Mouse (Mus musculus): ENCODE data around the gene Stk24.

Gene Stk24

GRCm38 (mm10) chr14:121309909-121310308 lies 69.9 kb downstream of the Stk24 start:
- DNase-seq = no peak

- no peak for DNase-seq
Measured at GRCm38 (mm10) chr14:121305316-121306064, 74.3 kb downstream of the Stk24 start.

DNA sequence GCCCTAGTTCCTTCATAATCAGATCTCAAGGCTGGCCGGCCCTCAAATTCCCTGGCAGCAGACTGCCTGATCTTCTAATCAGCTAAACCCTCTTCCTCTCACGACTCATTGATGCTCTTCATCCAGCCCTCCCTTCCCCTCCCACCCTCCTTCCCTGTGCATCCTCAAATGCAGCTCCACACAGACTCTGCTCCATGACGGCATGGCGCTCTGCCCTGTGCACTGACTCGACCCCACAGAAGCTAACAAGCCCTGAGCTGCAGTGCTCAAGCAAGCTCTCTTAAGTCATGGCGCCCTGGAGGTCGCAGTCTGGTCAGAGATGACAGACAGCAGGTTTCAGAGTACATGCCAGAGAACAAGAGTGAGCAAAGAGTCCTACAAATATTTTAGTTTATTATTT lies 75.3 kb downstream of the Stk24 start:
- DNase-seq = no peak

DNA sequence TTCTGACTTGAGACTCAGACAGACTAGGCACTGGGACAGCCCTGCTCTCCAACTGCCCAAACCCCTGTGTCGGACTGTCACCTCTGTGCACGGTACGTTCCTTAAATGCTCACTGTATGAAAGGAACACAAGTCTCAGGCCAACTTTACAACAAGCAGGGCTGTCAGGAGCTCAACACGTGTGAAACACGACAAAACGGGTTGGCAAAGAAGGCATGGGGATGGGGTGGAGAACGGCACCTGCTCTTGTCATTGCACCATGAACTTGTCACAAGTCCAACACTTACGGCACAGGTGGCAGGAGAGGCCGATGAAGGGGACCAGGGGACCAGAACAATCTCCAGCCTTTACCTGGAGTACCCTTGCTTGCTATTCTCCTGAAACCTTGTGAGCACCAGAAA lies 80.7 kb downstream of the Stk24 start:
- no peak for DNase-seq

DNA sequence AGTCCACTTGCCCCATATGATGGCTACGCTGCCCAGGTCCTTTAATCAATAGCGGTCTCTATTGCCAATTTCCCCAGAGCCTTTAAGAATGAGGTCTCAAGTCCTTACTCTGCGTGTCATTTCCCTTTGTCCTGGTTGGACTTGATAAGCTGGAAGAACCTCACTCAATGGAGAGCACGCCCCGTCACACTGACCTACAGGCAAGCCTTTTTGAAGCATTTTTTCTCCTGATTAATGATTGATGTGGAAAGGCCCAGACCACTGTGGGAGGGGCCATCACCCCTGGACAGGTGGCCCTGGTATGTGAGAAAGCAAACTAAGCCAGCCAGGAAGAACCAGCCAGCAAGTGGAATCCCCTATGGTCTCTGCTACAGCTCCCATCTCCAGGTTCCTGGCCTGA lies 81.3 kb downstream of the Stk24 start:
- no peak for DNase-seq

- DNase-seq = no peak
Measured at GRCm38 (mm10) chr14:121297103-121297502, 82.7 kb downstream of the Stk24 start.

DNA sequence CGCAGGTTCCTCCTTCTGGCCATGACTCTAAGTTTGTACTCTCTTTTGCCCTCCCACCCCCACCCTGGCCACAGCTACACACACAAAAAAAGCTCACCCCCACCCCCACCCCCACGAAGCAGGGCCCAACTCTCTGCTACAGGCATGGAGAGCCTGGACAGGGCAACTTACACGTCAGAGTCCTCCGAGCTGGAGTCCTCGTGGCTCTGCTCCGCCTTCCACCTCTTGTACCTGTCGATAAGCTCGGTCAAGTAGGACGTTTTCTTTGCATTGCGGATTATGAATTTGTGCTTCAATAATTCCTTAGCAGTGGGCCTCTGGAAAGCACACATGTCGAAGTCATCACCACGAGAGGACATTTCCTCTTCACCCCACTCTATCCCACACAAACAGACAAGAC lies 85.3 kb downstream of the Stk24 start:
- no peak for DNase-seq

DNA sequence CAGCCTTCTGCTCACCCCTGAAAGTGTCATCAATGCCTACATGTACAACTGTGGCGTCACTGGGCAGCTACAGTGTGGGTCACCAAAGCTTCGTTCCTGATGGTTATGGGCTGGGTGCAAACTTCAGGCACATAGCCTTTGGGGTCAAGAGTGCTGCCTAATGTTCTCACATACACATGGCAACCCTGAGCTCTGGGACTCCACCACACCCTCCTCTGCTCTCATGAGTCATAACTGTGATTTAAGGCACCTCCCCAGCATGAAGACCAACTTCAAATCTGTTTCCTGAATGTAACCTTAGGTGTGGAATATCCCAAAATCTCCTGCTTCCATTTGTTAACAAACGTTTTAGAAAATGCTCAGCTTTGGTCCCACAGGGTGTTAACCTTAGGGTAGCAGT lies 87.4 kb downstream of the Stk24 start:
- DNase-seq = no peak

GRCm38 (mm10) chr14:121291881-121292280 lies 87.9 kb downstream of the Stk24 start:
- DNase-seq = no peak

GRCm38 (mm10) chr14:121285379-121286120 lies 94.3 kb downstream of the Stk24 start:
- DNase-seq = no peak

GRCm38 (mm10) chr14:121281336-121281710 lies 98.5 kb downstream of the Stk24 start:
- DNase-seq = no peak

DNA sequence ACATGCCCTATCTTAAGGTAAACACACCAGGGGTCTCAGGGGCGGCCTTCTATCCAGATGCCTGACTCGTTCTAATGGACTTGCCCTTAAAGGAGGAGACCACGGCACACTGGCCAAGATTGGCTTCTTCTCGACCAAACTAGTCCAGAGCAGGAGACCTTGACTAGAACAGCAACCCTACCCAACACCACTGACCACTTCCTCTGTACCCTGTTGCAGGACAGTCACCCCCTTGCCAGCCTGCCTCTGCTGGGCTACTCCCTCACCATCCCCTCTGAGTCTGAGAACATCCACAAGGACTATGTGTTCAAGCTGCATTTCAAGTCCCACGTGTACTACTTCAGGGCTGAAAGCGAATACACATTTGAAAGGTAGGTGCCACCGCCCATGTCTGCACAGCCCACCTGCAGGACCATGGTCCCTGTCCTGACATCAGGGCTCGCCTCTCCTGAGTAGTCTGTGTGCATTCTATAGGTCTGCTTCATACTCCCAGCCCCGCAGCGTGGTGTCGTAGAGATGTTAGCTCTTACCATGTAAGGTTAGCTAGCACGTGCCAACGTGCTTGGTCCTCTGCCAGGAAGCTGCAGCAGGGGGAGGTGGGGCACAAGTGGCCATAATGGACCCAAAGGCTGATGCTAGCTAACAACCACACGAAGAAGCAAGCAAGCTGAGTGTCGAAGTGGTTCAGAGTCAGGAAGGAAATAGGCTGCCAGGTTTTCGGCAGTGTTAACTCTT lies 99.0 kb downstream of the Stk24 start:
- no peak for DNase-seq

DNA sequence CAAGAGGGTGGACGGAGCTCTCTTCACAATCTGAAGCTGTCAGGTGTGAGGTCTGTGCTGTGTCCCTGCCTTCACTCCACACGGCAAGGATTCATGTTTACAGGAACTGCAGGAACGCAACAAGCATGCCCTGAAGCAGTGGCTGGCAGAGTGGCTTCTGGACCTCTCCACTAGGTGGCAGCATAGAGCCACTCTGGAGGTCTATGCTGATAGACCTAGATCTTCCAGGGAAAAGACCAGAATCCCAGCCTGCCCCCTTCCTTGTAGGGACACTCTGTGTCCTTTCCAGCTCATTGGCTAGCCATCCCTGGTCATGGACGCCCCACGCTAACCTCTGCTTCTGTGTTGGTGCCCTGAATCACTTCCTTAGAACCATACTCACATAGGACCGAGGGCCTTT lies 100.7 kb downstream of the Stk24 start:
- DNase-seq = peak; percentile 84

GRCm38 (mm10) chr14:121276016-121276415 lies 103.8 kb downstream of the Stk24 start:
- DNase-seq = no peak

- DNase-seq = no peak
Measured at GRCm38 (mm10) chr14:121274985-121275384, 104.8 kb downstream of the Stk24 start.

DNA sequence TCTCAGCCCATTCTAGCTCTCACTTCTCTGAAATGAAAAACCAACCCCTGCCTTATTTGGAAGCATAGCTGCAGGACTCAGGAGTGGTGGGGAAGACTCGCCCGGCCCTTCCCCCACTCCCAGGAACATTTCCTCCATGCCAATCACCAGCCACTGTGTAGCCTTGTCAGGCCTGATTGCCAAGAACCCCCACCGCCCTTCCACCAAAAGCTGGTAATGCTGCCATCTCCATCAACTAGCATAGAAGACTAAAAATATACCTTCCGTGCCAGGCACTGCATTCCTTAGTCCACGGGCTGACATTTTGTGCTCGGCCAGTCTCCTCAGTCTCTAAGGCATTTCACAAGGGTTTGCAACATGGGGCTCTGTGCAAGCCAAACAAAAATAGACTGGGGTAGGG lies 109.3 kb downstream of the Stk24 start:
- no peak for DNase-seq

GRCm38 (mm10) chr14:121267801-121268200 lies 112.0 kb downstream of the Stk24 start:
- DNase-seq = no peak

DNA sequence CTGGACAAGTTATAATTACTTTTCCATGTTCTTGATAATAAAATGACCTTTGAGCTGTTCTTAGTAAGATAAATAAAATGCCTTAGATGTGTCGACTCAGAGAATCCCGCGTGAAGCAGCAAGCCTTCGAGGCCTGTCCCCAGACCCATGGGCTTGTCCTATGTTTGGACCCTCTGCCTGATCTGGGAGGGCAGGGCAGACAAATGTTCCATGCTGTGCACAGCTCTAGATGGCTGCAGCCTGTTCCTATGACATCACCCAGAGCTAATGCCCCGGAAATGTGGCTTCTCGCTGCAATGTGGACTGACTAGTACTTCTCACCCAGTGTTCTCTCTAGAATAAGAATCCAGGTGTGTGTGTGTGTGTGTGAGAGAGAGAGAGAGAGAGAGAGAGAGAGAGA lies 115.4 kb downstream of the Stk24 start:
- no peak for DNase-seq

DNA sequence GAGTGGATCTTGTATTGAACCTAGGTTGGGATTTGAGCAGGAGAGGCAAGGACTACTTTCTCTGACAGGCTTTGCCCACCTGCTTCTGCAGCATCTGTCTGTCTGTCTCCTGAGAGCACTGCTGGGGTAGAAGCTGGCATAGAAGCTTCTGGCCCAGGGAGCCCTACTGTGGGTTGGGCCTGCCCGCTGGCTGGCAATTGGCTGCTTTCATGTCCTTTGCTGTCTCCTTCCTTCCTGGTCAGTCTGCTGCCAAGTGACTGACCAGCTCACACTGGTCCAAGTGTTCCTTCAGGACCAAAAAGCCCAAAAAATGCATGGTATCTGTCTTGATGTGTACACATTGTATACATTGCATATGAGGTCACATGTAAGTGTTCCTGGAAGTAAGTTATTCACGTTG lies 115.9 kb downstream of the Stk24 start:
- no peak for DNase-seq

DNA sequence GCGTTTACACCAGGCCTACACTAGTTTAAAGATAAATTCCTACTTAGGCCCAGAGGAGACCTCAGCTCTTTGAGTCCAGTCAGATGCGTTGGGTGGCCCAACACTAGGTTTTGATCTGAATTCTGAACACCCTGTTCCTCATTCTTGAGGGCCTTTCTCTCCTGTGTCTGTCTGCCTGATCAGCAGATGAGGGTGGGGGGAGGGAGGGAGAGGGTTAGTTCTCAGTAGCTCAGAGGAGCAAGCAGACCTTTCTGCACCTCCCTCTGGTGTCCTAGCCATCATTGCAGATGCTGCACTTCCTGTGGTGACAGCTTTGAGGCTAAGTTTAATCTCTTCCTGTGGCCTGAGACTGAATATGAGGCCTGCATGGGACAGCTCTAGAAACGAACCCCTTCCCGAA lies 117.2 kb downstream of the Stk24 start:
- no peak for DNase-seq

- no peak for DNase-seq
Measured at GRCm38 (mm10) chr14:121261229-121261879, 118.5 kb downstream of the Stk24 start.

- DNase-seq = peak; percentile 60
Measured at GRCm38 (mm10) chr14:121259789-121260188, 120.0 kb downstream of the Stk24 start.

DNA sequence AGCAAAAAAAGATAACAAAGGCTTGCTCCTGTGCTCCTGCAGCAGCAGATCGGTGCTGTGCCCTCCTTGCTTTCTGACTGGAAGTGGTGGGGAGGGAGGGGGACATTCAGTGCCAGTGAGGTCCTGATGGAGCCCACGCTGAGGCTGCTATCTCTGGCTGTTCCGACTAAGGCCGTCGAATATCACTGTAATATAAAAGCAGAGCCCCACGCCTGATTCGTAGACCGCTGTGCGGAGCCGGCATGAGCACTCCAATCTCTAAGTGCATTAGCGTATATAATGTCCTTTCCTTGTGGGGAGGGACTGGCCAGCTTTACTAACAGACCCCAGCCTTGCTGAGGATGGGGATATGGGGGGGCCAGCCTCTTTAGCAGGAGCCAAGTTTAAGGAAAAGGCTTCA lies 120.5 kb downstream of the Stk24 start:
- DNase-seq = no peak
